Mouse (Mus musculus) embryonic stem cell, embryonic (primary cell): ENCODE data around the gene Meltf.

Experiments
- CTCF ChIA-PET, 4 experiments: fragments of 300-600 bp in 2 of 4; fragments of 350-600 bp in 2 of 4; sonication (Branson Sonifier 250); formaldehyde crosslinking; loops; one replicate each; lab custom pipeline; 2022; ENCODE audit warnings: inconsistent platforms in 2 of 4; lab: Charles Lee
- POLR2A ChIA-PET, 4 experiments: fragments of 300-600 bp in 2 of 4; fragments of 350-600 bp in 2 of 4; sonication (Branson Sonifier 250); formaldehyde crosslinking; loops; one replicate each; lab custom pipeline; 2022; ENCODE audit warnings: antibody characterized with exemption in 4 of 4, inconsistent platforms in 1 of 4; lab: Charles Lee

The Meltf gene

DNA sequence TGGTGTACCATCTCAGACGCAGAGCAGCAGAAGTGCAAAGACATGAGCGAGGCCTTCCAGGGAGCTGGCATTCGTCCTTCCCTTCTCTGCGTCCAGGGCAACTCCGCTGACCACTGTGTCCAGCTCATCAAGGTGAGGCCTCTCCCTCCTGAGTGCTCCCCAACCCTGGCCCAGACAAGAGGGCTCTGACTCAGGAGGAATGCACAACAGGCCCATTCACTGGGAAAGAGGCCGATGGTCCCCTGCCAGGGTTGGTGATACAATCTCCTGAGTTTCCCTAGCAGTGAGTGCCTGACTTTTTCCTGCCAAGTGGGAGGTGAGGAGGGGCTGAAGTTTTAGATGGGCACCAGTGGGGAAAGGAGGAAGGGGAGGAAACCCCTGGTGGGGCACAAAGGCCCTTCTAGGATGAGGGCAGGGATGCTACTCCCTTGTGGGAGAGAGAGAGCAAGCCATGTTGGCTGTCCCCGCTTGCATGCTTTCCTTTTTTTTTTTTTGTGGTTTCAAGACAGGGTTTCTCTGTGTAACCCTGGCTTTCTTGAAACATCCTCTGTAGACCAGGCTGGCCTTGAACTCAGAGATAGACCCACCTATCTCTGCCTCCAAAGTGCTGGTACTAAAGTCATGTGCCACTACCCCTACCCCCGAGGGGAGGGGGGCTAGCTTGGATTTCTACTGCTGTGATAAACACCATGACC, 1.7 kb downstream of the Meltf start:
- CTCF ChIA-PET, result interaction anchor here in 2 of 4 experiments (0.7 to 3.0 kb wide), 5 partner anchors 25 to 64 kb away, joined by 3 to 22 read pairs (median 4); no protein-coding TSS in a partner anchor
- POLR2A ChIA-PET, result interaction anchor here in 2 of 4 experiments (0.5 to 1.5 kb wide), 4 partner anchors 9 to 217 kb away, joined by 3 to 4 read pairs (median 3); no protein-coding TSS in a partner anchor

- POLR2A ChIA-PET, result interaction anchor here (0.5 to 2.0 kb wide), 11 partner anchors 9 to 458 kb away, joined by 3 to 7 read pairs (median 4); no protein-coding TSS in a partner anchor
- CTCF ChIA-PET, result interaction anchor here (0.6 to 4.8 kb wide), 9 partner anchors 11 to 469 kb away, joined by 3 to 20 read pairs (median 4); no protein-coding TSS in a partner anchor
These were observed 3.8 kb downstream of the Meltf start for GRCm38 (mm10) chr16:31882381-31882908.

DNA sequence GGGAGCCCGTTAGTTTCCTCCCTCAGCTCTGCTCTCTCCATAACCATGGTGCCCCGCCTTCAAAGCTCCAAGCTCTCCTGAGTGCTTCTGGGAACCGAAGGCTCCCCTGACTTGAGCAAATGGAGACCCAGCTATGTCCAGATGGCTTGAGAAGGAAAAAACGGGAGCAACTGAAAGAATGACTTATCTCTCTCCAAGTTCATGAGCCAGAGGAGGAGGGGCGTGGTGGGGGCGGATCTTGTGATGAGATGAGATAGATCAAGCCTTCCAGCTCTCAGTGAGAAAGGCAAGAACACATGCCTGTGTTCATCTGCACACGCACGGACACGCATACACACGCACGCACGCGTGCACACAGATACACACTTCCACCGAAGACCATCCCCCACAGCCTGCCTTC, 4.7 kb downstream of the Meltf start:
- POLR2A ChIA-PET, result interaction anchor here in 3 of 4 experiments (0.7 to 2.0 kb wide), 15 partner anchors 8 to 87 kb away, joined by 3 to 8 read pairs (median 3); no protein-coding TSS in a partner anchor
- CTCF ChIA-PET, result interaction anchor here in 3 of 4 experiments (0.8 to 4.8 kb wide), 7 partner anchors 22 to 36 kb away, joined by 3 to 20 read pairs (median 6); no protein-coding TSS in a partner anchor

- ChIA-PET POLR2A (interaction anchor here in 3 of 4 experiments (0.7 to 2.0 kb wide), 11 partner anchors 9 to 88 kb away, joined by 3 to 8 read pairs (median 3); no protein-coding TSS in a partner anchor), CTCF (interaction anchor here in 2 of 4 experiments (1.1 to 4.8 kb wide), 5 partner anchors 21 to 35 kb away, joined by 3 to 20 read pairs (median 7); no protein-coding TSS in a partner anchor)
These were observed 5.3 kb downstream of the Meltf start for GRCm38 (mm10) chr16:31883902-31884301.

- CTCF ChIA-PET, result interaction anchor here (0.6 to 6.1 kb wide), 15 partner anchors 12 to 433 kb away, joined by 3 to 57 read pairs (median 4); partner anchors contain the start of gene Meltf (in 2 of the 4)
These were observed 12.3 kb downstream of the Meltf start for GRCm38 (mm10) chr16:31890907-31891306.

GRCm38 (mm10) chr16:31893396-31894141, 15.0 kb downstream of the Meltf start:
- ChIA-PET CTCF (interaction anchor here in 3 of 4 experiments (0.6 to 6.1 kb wide), 9 partner anchors 11 to 50 kb away, joined by 3 to 57 read pairs (median 6); partner anchors contain the start of gene Meltf (in 2 of the 3)), POLR2A (interaction anchor here in 3 of 4 experiments (0.6 to 2.2 kb wide), 18 partner anchors 9 to 440 kb away, joined by 3 to 8 read pairs (median 4); partner anchors contain the start of genes Meltf (in 2 of the 3) and Senp5 (in 1 of the 3))

More at GRCm38 (mm10) chr16:31890907-31891306, 12.3 kb downstream of the Meltf start:
- POLR2A ChIA-PET, result interaction anchor here (0.6 to 2.2 kb wide), 22 partner anchors 8 to 811 kb away, joined by 3 to 10 read pairs (median 4); partner anchors contain the start of genes Meltf (in 2 of the 4) and Senp5 (in 1 of the 4)

DNA sequence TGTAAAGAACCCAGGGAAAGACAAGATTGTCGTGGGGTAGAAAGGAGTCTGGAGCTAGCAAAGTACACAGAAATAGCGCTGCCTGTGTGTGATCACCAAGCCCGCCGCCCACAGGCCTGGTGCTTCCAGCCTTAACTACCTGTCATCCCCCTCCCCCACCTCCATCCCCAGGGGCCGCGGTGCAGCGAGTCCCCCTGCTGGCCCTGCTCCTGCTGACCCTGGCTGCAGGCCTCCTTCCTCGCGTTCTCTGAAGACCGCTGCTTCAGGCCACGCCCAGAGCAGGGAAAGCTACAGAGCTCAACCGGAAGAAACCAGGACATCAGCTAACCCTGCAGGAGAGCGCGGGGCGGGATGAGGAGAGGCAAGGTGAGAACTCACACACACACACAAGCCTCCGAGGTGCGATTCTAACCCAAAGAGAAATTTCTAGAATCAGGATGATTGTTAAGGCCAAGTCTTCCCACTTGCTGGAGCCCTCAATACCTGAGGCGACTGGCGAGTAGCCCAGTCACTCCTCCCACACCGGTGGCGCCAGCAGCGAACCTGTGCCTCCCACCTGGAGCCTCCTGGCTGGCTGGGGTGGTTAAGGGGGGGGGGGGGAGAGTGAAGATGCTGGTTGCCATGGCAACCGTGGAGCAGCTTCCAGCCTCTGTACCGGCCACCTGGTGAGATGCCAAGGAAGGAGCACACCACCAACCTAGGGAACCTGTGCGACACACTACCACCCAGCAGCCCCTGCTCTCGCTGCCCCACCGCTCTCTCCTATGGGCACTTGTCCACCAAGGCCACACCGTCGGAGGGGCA, 18.6 kb downstream of the Meltf start:
- POLR2A ChIA-PET, result interaction anchor here in 3 of 4 experiments (0.5 to 1.8 kb wide), 15 partner anchors 8 to 435 kb away, joined by 3 to 8 read pairs (median 4); partner anchors contain the start of gene Senp5 (in 1 of the 3)
- CTCF ChIA-PET, result interaction anchor here (0.5 to 1.6 kb wide), 12 partner anchors 8 to 334 kb away, joined by 3 to 31 read pairs (median 5); partner anchors contain the start of gene Meltf (in 2 of the 4)

GRCm38 (mm10) chr16:31898546-31899326, 20.1 kb downstream of the Meltf start:
- ChIA-PET POLR2A (interaction anchor here in 1 of 4 experiments (0.5 to 1.9 kb wide), 7 partner anchors 8 to 1491 kb away, joined by 3 to 8 read pairs (median 3); partner anchors contain the start of gene Senp5), CTCF (interaction anchor here in 1 of 4 experiments (1.2 kb wide), 1 partner anchor 20 kb away, joined by 5 read pairs; no protein-coding TSS in a partner anchor)

DNA sequence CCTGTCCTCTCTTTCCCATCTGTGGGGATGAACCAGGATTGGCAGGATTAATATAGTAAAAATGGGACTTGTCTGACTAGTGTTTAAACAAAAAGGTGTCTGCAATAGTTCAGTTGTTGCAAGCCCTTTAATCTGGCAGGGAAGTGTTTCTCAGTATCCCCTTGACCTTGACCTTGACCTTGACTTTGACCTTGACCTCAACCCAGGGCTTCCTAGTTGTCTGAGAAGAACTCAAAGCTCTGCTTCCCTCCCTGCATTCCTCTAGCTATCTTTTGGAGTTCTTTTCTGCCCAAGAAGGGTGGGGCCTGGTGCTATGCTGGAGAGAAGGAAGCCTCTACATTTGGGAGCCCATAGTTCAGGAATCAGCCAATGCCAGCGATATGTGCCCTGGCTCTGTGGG, 23.3 kb downstream of the Meltf start:
- ChIA-PET CTCF (interaction anchor here in 2 of 4 experiments (0.5 to 1.2 kb wide), 4 partner anchors 12 to 94 kb away, joined by 3 to 4 read pairs (median 3); no protein-coding TSS in a partner anchor), POLR2A (interaction anchor here in 3 of 4 experiments (0.5 to 1.7 kb wide), 4 partner anchors 12 to 398 kb away, joined by 3 read pairs; no protein-coding TSS in a partner anchor)

- ChIA-PET POLR2A (interaction anchor here in 2 of 4 experiments (0.6 to 1.7 kb wide), 2 partner anchors 15 to 339 kb away, joined by 3 read pairs; no protein-coding TSS in a partner anchor), CTCF (interaction anchor here in 1 of 4 experiments (1.1 kb wide), 1 partner anchor 15 kb away, joined by 3 read pairs; no protein-coding TSS in a partner anchor)
These were observed 24.6 kb downstream of the Meltf start for GRCm38 (mm10) chr16:31903239-31903638.

DNA sequence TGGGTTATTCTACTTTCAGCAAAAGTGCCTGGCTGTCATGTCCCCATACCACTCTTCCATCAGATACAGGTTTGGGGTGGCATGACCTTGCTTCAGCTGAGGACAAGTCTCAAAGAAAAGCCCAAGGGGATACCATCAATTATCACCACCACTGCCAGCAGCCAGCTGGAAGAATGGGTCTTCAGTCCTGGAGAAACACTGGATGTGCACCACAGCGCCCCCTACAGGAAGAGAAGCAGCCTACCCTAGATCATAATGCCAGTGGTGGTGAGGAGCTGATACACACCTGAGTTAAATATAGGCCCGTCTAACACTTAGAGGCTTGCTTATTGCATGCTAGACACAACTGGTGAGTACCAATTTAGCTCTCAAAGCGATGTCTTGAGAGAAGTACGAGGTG, 26.7 kb downstream of the Meltf start:
- CTCF ChIA-PET, result interaction anchor here (0.5 to 4.3 kb wide), 68 partner anchors 8 to 941 kb away, joined by 3 to 57 read pairs (median 4); partner anchors contain the start of genes Meltf (in 3 of the 4) and Pigz (in 2 of the 4)
- POLR2A ChIA-PET, result interaction anchor here (0.6 to 2.2 kb wide), 19 partner anchors 8 to 634 kb away, joined by 3 to 10 read pairs (median 3); partner anchors contain the start of gene Meltf (in 3 of the 4)

- ChIA-PET POLR2A (interaction anchor here (0.6 to 3.2 kb wide), 26 partner anchors 8 to 665 kb away, joined by 3 to 10 read pairs (median 3); partner anchors contain the start of genes Meltf (in 3 of the 4) and Ubxn7 (in 1 of the 4)), CTCF (interaction anchor here (0.5 to 4.3 kb wide), 77 partner anchors 9 to 942 kb away, joined by 3 to 57 read pairs (median 4); partner anchors contain the start of genes Meltf (in 3 of the 4) and Pigz (in 2 of the 4))
These were observed 27.5 kb downstream of the Meltf start for GRCm38 (mm10) chr16:31905891-31906825.

DNA sequence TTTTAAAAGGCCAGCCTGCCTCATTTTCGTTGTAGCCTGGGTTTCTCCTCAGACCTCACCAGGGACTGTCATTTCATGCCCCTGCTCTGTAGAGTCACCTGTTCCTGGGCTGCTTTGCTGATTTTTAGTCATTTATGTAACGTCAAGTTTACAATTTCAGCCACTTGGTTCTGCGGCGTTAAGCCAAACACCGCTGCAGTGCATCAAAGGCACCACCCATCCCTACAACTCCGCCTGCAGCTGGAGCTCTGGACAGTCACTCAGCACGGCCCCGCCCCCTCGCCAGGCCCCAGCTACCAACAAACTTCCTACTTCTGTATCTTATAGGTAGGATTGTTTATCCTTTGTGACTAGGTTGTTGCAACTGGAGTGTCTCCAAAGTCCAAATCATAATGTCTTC, 28.3 kb downstream of the Meltf start:
- POLR2A ChIA-PET, result interaction anchor here in 3 of 4 experiments (0.6 to 3.2 kb wide), 14 partner anchors 8 to 666 kb away, joined by 3 to 8 read pairs (median 3); partner anchors contain the start of genes Meltf (in 1 of the 3) and Ubxn7 (in 1 of the 3)

GRCm38 (mm10) chr16:31908959-31909358, 30.3 kb downstream of the Meltf start:
- ChIA-PET CTCF (interaction anchor here (0.5 to 2.6 kb wide), 7 partner anchors 9 to 245 kb away, joined by 3 to 8 read pairs (median 5); partner anchors contain the start of genes Dlg1 (in 1 of the 4) and Meltf (in 1 of the 4)), POLR2A (interaction anchor here in 3 of 4 experiments (0.6 to 3.2 kb wide), 10 partner anchors 16 to 1778 kb away, joined by 3 to 8 read pairs (median 4); partner anchors contain the start of gene Dlg1 (in 1 of the 3))

More for the DNA sequence above, 28.3 kb downstream of the Meltf start:
- CTCF ChIA-PET, result interaction anchor here in 3 of 4 experiments (0.6 to 4.3 kb wide), 18 partner anchors 10 to 463 kb away, joined by 3 to 57 read pairs (median 6); partner anchors contain the start of genes Meltf (in 1 of the 3) and Pigz (in 1 of the 3)
